Mouse (Mus musculus) embryonic stem cell, embryonic (primary cell): ENCODE data around the gene Olfr837.
"Not testable (repeated sequence)": the region's sequence is repeated elsewhere in the genome, so short reads cannot be mapped to it uniquely, and the experiment has no call there.

Experiments used
- CTCF ChIA-PET, 4 experiments: fragments of 300-600 bp in 2 of 4; fragments of 350-600 bp in 2 of 4; sonication (Branson Sonifier 250); formaldehyde crosslinking; loops; one replicate each; lab custom pipeline; 2022; ENCODE audit warnings: inconsistent platforms in 2 of 4; lab: Charles Lee
- POLR2A ChIA-PET, 4 experiments: fragments of 300-600 bp in 2 of 4; fragments of 350-600 bp in 2 of 4; sonication (Branson Sonifier 250); formaldehyde crosslinking; loops; one replicate each; lab custom pipeline; 2022; ENCODE audit warnings: antibody characterized with exemption in 4 of 4, inconsistent platforms in 1 of 4; lab: Charles Lee

Olfr837 gene

GRCm38 (mm10) chr9:19136017-19136416, at the start of gene Olfr837:
TSS of gene Olfr837 (plus strand) at chr9:19136317.
- CTCF ChIA-PET, result no interaction called here
- POLR2A ChIA-PET, result no interaction called here

GRCm38 (mm10) chr9:19092889-19093753, 43.0 kb upstream of the Olfr837 start:
- POLR2A ChIA-PET, CTCF ChIA-PET: not testable (repeated sequence)

DNA sequence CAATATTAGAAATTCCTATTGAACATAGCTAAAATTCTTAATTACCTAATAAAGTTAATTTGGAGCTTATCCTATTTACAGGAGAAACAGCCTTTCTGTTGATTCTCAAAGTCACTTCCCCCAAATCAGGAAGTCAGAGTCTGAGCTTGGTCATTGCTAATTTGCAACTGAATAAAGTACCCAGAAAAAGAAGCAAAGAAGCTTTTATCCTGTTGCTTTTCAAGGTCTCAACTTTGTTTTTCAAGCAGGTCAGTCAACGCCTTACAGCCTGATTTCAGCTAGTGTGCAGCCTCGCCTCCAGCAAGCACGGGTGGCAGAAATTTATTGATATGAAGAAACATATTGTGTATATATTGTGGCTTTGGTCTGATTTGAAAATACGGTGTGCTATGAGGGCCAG, 38.8 kb upstream of the Olfr837 start:
- ChIA-PET POLR2A (no interaction called here), CTCF (no interaction called here)

DNA sequence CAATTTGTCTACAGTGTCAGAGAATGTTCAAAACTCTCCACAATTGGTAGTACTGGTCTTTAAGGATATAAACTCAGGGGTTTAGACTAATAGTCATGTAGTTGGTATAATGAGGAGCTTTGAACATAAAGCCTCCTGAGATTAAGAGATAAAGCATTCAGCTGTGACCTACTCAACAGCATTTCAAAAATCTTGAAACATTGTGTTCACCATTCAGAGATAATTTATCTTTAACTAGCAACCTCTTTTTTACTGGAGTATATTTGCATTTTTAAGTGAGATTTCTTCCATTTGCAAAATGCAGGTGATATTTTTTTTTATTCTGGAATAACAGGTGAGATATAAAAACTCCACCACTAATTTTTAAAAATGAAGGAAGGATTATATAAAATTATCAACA, 16.0 kb upstream of the Olfr837 start, which contains the start of gene Olfr836:
Gene Olfr836, plus strand, starts transcription at position 301 of the 400 bp plus-strand sequence.
- POLR2A ChIA-PET, result no interaction called here
- CTCF ChIA-PET, result no interaction called here

GRCm38 (mm10) chr9:19177212-19177611, 41.1 kb downstream of the Olfr837 start, which contains the start of gene Olfr839-ps1:
TSS of gene Olfr839-ps1 (minus strand) at chr9:19177312.
- ChIA-PET CTCF (no interaction called here), POLR2A (no interaction called here)
